In genomic region chr19:25475806-25476205, GRCm38 (mm10) we compare ENCODE assay signal across 17 mouse cellular contexts. TPM values are rescaled to one million over a fixed set of nuclear protein-coding genes. Genes with fewer than 3 reads are reported as not detected.
DNase-seq lines count a peak whose midpoint lies in the region; ATAC-seq and TF ChIP-seq lines count a peak whose summit lies in the region.
"Not testable (repeated sequence)": the region's sequence is repeated elsewhere in the genome, so short reads cannot be mapped to it uniquely, and the experiment has no call there.
"Had no signal": no experiment of that assay in that cellular context is flagged by ENCODE, and none has a peak within 500 bp of the region (broad histone marks: within the 10 kb centered on the region; RNA-seq: fewer than 3 reads in every experiment).

No protein-coding gene starts in this region.

- not testable (repeated sequence) for TF ChIP-seq EP300 in lung, postnatal 0 days (IDR thresholded peaks at IDR 0.05)

- DNase-seq in 3T3-L1 (ENCODE audit: low read depth, low spot score) (peak; percentile 6), ES-CJ7 (ENCODE audit: low read depth, low spot score) (peak; percentile 60)
- DNase-seq in adrenal gland, postnatal 10 days = peak; percentile 15
- DNase-seq in embryo, embryonic 10.5 days (ENCODE audit: low spot score) = peak; percentile 15
- DNase-seq in hindbrain, embryonic 10.5 days (ENCODE audit: low spot score) = peak; percentile 12
- not testable (repeated sequence) for DNase-seq in layer of hippocampus, adult 2 months (ENCODE audit: low spot score in 2 of 2); lung, postnatal 0 days (ENCODE audit: low spot score)
- DNase-seq in thymus, adult 2 months = peak; percentile 20

- not testable (repeated sequence) for H3K4me3 ChIP-seq in hindbrain, embryonic 10.5 days; layer of hippocampus, adult 2 months; lung, postnatal 0 days (ENCODE audit: low read depth, low read length); thymus, adult 2 months (ENCODE audit: control insufficient read depth, insufficient read depth, low read length)

- ATAC-seq in lung, postnatal 0 days = not testable (repeated sequence)

- WGBS in hindbrain, embryonic 10.5 days = 66% methylated on average over 4 of the region's 4 CpGs
- 61% methylated on average over 4 of the region's 4 CpGs for WGBS in lung, postnatal 0 days
- WGBS in thymus, adult 2 months = 70% methylated on average over 4 of the region's 4 CpGs

- H3K4me1 ChIP-seq in hindbrain, embryonic 10.5 days (replicated peaks); lung, postnatal 0 days (ENCODE audit: insufficient read depth, low read depth, low read length); thymus, adult 2 months (replicated peaks; ENCODE audit: control insufficient read depth, insufficient read depth, low read length): not testable (repeated sequence)

- H3K4me2 ChIP-seq in lung, postnatal 0 days (replicated peaks; ENCODE audit: low read depth, low read length) = not testable (repeated sequence)

- peak; percentile 63 for TF ChIP-seq CTCF in layer of hippocampus, adult 2 months (conservative IDR thresholded peaks at IDR 0.05)
- peak; percentile 51 for TF ChIP-seq CTCF in lung, postnatal 0 days (IDR thresholded peaks at IDR 0.05)
- not testable (repeated sequence) for TF ChIP-seq CTCF in thymus, adult 2 months (IDR thresholded peaks at IDR 0.05; ENCODE audit: borderline replicate concordance, control insufficient read depth, extremely low read depth, insufficient read depth, low read length, poor library complexity)

- peaks cover 11% of the 10 kb centered on the region; the same call in 1 of the 2 replicates for H3K9me3 ChIP-seq in hindbrain, embryonic 10.5 days
- H3K9me3 ChIP-seq in lung, postnatal 0 days (ENCODE audit: low read length) = not testable (repeated sequence)

- not testable (repeated sequence) for TF ChIP-seq POLR2A in thymus, adult 2 months (IDR thresholded peaks at IDR 0.05; ENCODE audit: control insufficient read depth, extremely low read depth, insufficient read depth, low read length, poor library complexity)

- not testable (repeated sequence) for H3K27me3 ChIP-seq in hindbrain, embryonic 10.5 days (ENCODE audit: insufficient read depth, poor library complexity, severe bottlenecking); lung, postnatal 0 days (replicated peaks; ENCODE audit: insufficient read depth, low read length); thymus, adult 2 months (ENCODE audit: control insufficient read depth, insufficient read depth, low read length)

- not testable (repeated sequence) for H3K27ac ChIP-seq in hindbrain, embryonic 10.5 days; layer of hippocampus, adult 2 months; lung, postnatal 0 days (ENCODE audit: low read length); thymus, adult 2 months (ENCODE audit: control insufficient read depth, insufficient read depth, low read length)

- H3K36me3 ChIP-seq in hindbrain, embryonic 10.5 days; lung, postnatal 0 days (ENCODE audit: insufficient read depth, low read length); thymus, adult 2 months (ENCODE audit: control insufficient read depth, insufficient read depth, low read length): not testable (repeated sequence)

- H3K9ac ChIP-seq in lung, postnatal 0 days (replicated peaks; ENCODE audit: low read depth) = not testable (repeated sequence)

RNA-seq across cellular contexts. Expression of gene Dmrt1, which starts 29.6 kb away (rescaled TPM):
- total RNA-seq in adrenal gland, postnatal 10 days (2021) = not detected
- polyA plus RNA-seq in hindbrain, embryonic 10.5 days (2016; fragmentation: Nextera tagmentation; extraction: Ambion mirVana) = not detected in 2 replicates
- not detected for total RNA-seq in layer of hippocampus, adult 2 months (2021)
- polyA plus RNA-seq in lung, postnatal 0 days (2015; fragmentation: Nextera tagmentation; extraction: Ambion mirVana) = not detected in 2 replicates
- not detected in 2 replicates for polyA plus RNA-seq in thymus, adult 2 months (2012; rRNA removed)
- total RNA-seq: gastrocnemius, adult 18-20 months; granulocyte monocyte progenitor cell, adult 5-6 weeks; hematopoietic stem cell, adult 5-6 weeks; layer of hippocampus, adult 18-20 months; left cerebral cortex, postnatal 4 days had no signal
- polyA plus RNA-seq: forebrain, embryonic 16.5 days; intestine, embryonic 14.5 days; kidney, embryonic 15.5 days; midbrain, embryonic 15.5 days had no signal
